Mouse (Mus musculus): ENCODE measurements at regions not wholly inside any gene's neighbourhood (a gene's known extent, or its start where the extent isn't known, plus 50 kb on each side); places are given as distances from the start of the nearest gene placed in this dataset.

- Histone ChIP-seq H3K4me3 (replicated peaks) (no peak overlapping the region), H3K36me3 (no peaks in the 10 kb centered on the region), H3K27ac (no peak overlapping the region), H3K27me3 (no peaks in the 10 kb centered on the region), H3K9ac (replicated peaks) (no peak overlapping the region), H3K4me1 (replicated peaks) (peaks cover 5% of the 10 kb centered on the region; the same call in 1 of the 2 replicates), H3K4me2 (no peak overlapping the region), H3K9me3 (peaks cover 6% of the 10 kb centered on the region; the same call in 1 of the 2 replicates)
- no peak for ATAC-seq (ENCODE audit: insufficient number of reproducible peaks, insufficient read depth, low FRiP score, low TSS enrichment, low read depth)
- WGBS: 86% methylated on average over 7 of the region's 7 CpGs
These were observed 191.8 kb upstream of the Sox9 start for GRCm38 (mm10) chr11:112590214-112590613.

- H3K9ac ChIP-seq (replicated peaks): no peak overlapping the region
- 44% methylated on average over 6 of the region's 6 CpGs for WGBS
These were observed 189.5 kb upstream of the Sox9 start for GRCm38 (mm10) chr11:112592411-112593020.

GRCm38 (mm10) chr11:112593821-112594220, 188.2 kb upstream of the Sox9 start:
- ATAC-seq (ENCODE audit: insufficient number of reproducible peaks, insufficient read depth, low FRiP score, low TSS enrichment, low read depth): no peak
- 53% methylated on average over 10 of the region's 10 CpGs for WGBS
- H3K9me3 ChIP-seq: peaks cover 6% of the 10 kb centered on the region; the same call in 1 of the 2 replicates

More at GRCm38 (mm10) chr11:112592411-112593020, 189.5 kb upstream of the Sox9 start:
- no peak for ATAC-seq (ENCODE audit: insufficient number of reproducible peaks, insufficient read depth, low FRiP score, low TSS enrichment, low read depth)
- Histone ChIP-seq H3K27me3 (no peaks in the 10 kb centered on the region), H3K4me1 (replicated peaks) (0 out of 2 replicates have a peak, but pooled peaks cover 3% of the 10 kb centered on the region), H3K27ac (no peak overlapping the region), H3K36me3 (no peaks in the 10 kb centered on the region), H3K9me3 (peaks cover 6% of the 10 kb centered on the region; the same call in 1 of the 2 replicates), H3K4me3 (replicated peaks) (no peak overlapping the region), H3K4me2 (no peak overlapping the region)

GRCm38 (mm10) chr11:112607359-112607758, 174.7 kb upstream of the Sox9 start:
- no peak overlapping the region for H3K27ac ChIP-seq
- H3K4me1 ChIP-seq (replicated peaks): peaks cover 15% of the 10 kb centered on the region
- no peak for ATAC-seq (ENCODE audit: insufficient number of reproducible peaks, insufficient read depth, low FRiP score, low TSS enrichment, low read depth)
- H3K27me3 ChIP-seq: no peaks in the 10 kb centered on the region
- 0 out of 2 replicates have a peak, but pooled peaks cover 2% of the 10 kb centered on the region for H3K9me3 ChIP-seq
- no peak overlapping the region for H3K9ac ChIP-seq (replicated peaks)
- no peak overlapping the region for H3K4me3 ChIP-seq (replicated peaks)
- no peak overlapping the region for H3K4me2 ChIP-seq
- no peaks in the 10 kb centered on the region for H3K36me3 ChIP-seq
- 83% methylated on average over 1 of the region's 1 CpGs for WGBS

More at GRCm38 (mm10) chr11:112593821-112594220, 188.2 kb upstream of the Sox9 start:
- no peaks in the 10 kb centered on the region for H3K36me3 ChIP-seq
- H3K27ac ChIP-seq: no peak overlapping the region
- no peak overlapping the region for H3K4me2 ChIP-seq
- H3K27me3 ChIP-seq: no peaks in the 10 kb centered on the region
- H3K4me3 ChIP-seq (replicated peaks): no peak overlapping the region
- no peak overlapping the region for H3K9ac ChIP-seq (replicated peaks)
- H3K4me1 ChIP-seq (replicated peaks): peaks cover 11% of the 10 kb centered on the region

GRCm38 (mm10) chr11:112609277-112609676, 172.7 kb upstream of the Sox9 start:
- no peaks in the 10 kb centered on the region for H3K9me3 ChIP-seq
- H3K4me1 ChIP-seq (replicated peaks): peaks cover 15% of the 10 kb centered on the region
- H3K9ac ChIP-seq (replicated peaks): no peak overlapping the region
- 83% methylated on average over 3 of the region's 3 CpGs for WGBS
- no peaks in the 10 kb centered on the region for H3K27me3 ChIP-seq
- no peaks in the 10 kb centered on the region for H3K36me3 ChIP-seq
- no peak for ATAC-seq (ENCODE audit: insufficient number of reproducible peaks, insufficient read depth, low FRiP score, low TSS enrichment, low read depth)
- no peak overlapping the region for H3K4me3 ChIP-seq (replicated peaks)
- no peak overlapping the region for H3K27ac ChIP-seq
- H3K4me2 ChIP-seq: no peak overlapping the region

- Histone ChIP-seq H3K4me2 (no peak overlapping the region), H3K9me3 (no peaks in the 10 kb centered on the region), H3K9ac (replicated peaks) (no peak overlapping the region), H3K27me3 (no peaks in the 10 kb centered on the region), H3K36me3 (no peaks in the 10 kb centered on the region), H3K27ac (0 out of 2 replicates have a peak overlapping the region, but pooled peaks have one; percentile 23), H3K4me3 (replicated peaks) (no peak overlapping the region), H3K4me1 (replicated peaks) (peaks cover 15% of the 10 kb centered on the region)
- ATAC-seq (ENCODE audit: insufficient number of reproducible peaks, insufficient read depth, low FRiP score, low TSS enrichment, low read depth): no peak
- WGBS: 63% methylated on average over 11 of the region's 11 CpGs
These were observed 171.0 kb upstream of the Sox9 start for GRCm38 (mm10) chr11:112611073-112611472.

GRCm38 (mm10) chr11:112615629-112616028, 166.4 kb upstream of the Sox9 start:
- H3K27ac ChIP-seq: no peak overlapping the region
- no peak overlapping the region for H3K4me3 ChIP-seq (replicated peaks)
- H3K9me3 ChIP-seq: no peaks in the 10 kb centered on the region
- no peaks in the 10 kb centered on the region for H3K36me3 ChIP-seq
- H3K27me3 ChIP-seq: no peaks in the 10 kb centered on the region
- no peak overlapping the region for H3K9ac ChIP-seq (replicated peaks)
- H3K4me1 ChIP-seq (replicated peaks): peaks cover 27% of the 10 kb centered on the region
- 79% methylated on average over 4 of the region's 4 CpGs for WGBS
- ATAC-seq (ENCODE audit: insufficient number of reproducible peaks, insufficient read depth, low FRiP score, low TSS enrichment, low read depth): no peak
- H3K4me2 ChIP-seq: no peak overlapping the region

GRCm38 (mm10) chr11:112616942-112617341, 165.1 kb upstream of the Sox9 start:
- Histone ChIP-seq H3K4me1 (replicated peaks) (peaks cover 28% of the 10 kb centered on the region), H3K27ac (no peak overlapping the region), H3K9me3 (no peaks in the 10 kb centered on the region), H3K4me2 (no peak overlapping the region), H3K4me3 (replicated peaks) (no peak overlapping the region), H3K36me3 (no peaks in the 10 kb centered on the region), H3K9ac (replicated peaks) (no peak overlapping the region), H3K27me3 (0 out of 2 replicates have a peak, but pooled peaks cover 4% of the 10 kb centered on the region)
- WGBS: 30% methylated on average over 2 of the region's 2 CpGs
- no peak for ATAC-seq (ENCODE audit: insufficient number of reproducible peaks, insufficient read depth, low FRiP score, low TSS enrichment, low read depth)

GRCm38 (mm10) chr11:112620916-112621315, 161.1 kb upstream of the Sox9 start:
- Histone ChIP-seq H3K4me2 (peak overlapping the region; percentile 48), H3K9ac (replicated peaks) (0 out of 2 replicates have a peak overlapping the region, but pooled peaks have one; percentile 37), H3K9me3 (no peaks in the 10 kb centered on the region), H3K4me1 (replicated peaks) (peaks cover 50% of the 10 kb centered on the region), H3K4me3 (replicated peaks) (0 out of 2 replicates have a peak overlapping the region, but pooled peaks have one; percentile 17), H3K36me3 (no peaks in the 10 kb centered on the region), H3K27ac (peak overlapping the region; percentile 76), H3K27me3 (0 out of 2 replicates have a peak, but pooled peaks cover 5% of the 10 kb centered on the region)
- ATAC-seq (ENCODE audit: insufficient number of reproducible peaks, insufficient read depth, low FRiP score, low TSS enrichment, low read depth): peak; percentile 77
- WGBS: 9% methylated on average over 12 of the region's 12 CpGs

- H3K9me3 ChIP-seq: no peaks in the 10 kb centered on the region
- no peaks in the 10 kb centered on the region for H3K36me3 ChIP-seq
- H3K9ac ChIP-seq (replicated peaks): 0 out of 2 replicates have a peak overlapping the region, but pooled peaks have one; percentile 37
- H3K4me3 ChIP-seq (replicated peaks): no peak overlapping the region
- peak overlapping the region; percentile 48 for H3K4me2 ChIP-seq
- no peak for ATAC-seq (ENCODE audit: insufficient number of reproducible peaks, insufficient read depth, low FRiP score, low TSS enrichment, low read depth)
- H3K27me3 ChIP-seq: 0 out of 2 replicates have a peak, but pooled peaks cover 5% of the 10 kb centered on the region
- WGBS: 57% methylated on average over 9 of the region's 9 CpGs
- peak overlapping the region; percentile 76 for H3K27ac ChIP-seq
- H3K4me1 ChIP-seq (replicated peaks): peaks cover 50% of the 10 kb centered on the region
These were observed 160.5 kb upstream of the Sox9 start for GRCm38 (mm10) chr11:112621385-112622120.

- H3K36me3 ChIP-seq: no peaks in the 10 kb centered on the region
These were observed 132.7 kb upstream of the Sox9 start for GRCm38 (mm10) chr11:112649298-112649697.

More at GRCm38 (mm10) chr11:112649298-112649697, 132.7 kb upstream of the Sox9 start:
- no peak overlapping the region for H3K27ac ChIP-seq
- no peaks in the 10 kb centered on the region for H3K27me3 ChIP-seq
- no peak overlapping the region for H3K9ac ChIP-seq (replicated peaks)
- H3K4me2 ChIP-seq: no peak overlapping the region; the same call in 1 of the 2 replicates
- WGBS: 14% methylated on average over 9 of the region's 9 CpGs
- no peak overlapping the region for H3K4me3 ChIP-seq (replicated peaks)
- peaks cover 19% of the 10 kb centered on the region for H3K4me1 ChIP-seq (replicated peaks)
- no peak for ATAC-seq (ENCODE audit: insufficient number of reproducible peaks, insufficient read depth, low FRiP score, low TSS enrichment, low read depth)
- peaks cover 4% of the 10 kb centered on the region; the same call in 1 of the 2 replicates for H3K9me3 ChIP-seq

Measured in limb, embryonic 12.5 days (tissue).